Mouse (Mus musculus): ENCODE measurements at regions not wholly inside any gene's neighbourhood (a gene's known extent, or its start where the extent isn't known, plus 50 kb on each side); places are given as distances from the start of the nearest gene placed in this dataset.

DNA sequence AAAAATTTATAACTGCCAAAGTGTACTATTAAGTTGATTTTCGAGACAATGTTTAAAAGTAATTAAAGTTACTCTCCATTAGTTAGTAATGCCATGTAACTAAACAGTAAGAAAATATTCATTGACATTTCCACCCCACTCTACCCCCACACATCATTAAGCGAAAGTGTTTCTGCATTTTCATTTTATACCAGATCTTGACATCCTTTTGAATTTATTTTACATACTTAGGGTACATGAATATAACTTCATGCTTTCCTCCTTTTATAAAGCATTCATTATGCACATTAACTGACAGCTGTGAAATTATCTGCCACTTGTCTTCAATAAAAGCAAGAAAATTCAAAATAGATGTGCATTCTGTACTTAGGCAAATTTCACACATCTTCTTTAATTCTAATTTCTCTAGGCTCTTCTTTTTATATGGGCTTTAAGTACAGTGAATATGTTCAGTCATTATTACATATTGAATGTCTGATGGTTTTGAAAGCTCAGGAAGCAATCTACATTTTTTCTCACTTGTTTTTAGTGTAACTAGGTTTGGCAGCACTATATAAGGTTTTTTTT, 526.5 kb downstream of the Epha5 start:
- no peak for DNase-seq (ENCODE audit: extremely low spot score in 1 of 2, low spot score in 1 of 2)

GRCm38 (mm10) chr5:83872052-83872451, 517.1 kb upstream of the Tecrl start:
- no peak for DNase-seq (ENCODE audit: extremely low spot score in 1 of 2, low spot score in 1 of 2)

DNA sequence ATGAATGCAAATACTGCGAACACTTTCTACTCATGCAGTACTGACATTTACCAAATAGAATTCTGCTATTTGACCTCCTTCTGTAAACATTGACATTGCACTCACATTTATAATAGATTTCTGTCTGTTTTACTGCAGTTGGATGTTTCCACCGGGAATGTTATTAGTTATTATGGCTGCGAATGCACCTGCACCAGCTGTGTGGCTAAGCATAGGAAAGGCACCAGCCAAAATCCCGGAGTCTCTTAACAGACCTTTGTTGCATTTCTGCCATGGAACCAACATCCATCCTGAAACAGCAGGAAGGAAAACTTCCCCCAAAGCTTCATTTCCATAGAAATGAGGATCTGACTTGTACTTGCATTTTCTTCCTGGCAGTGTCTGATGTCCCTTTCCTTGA, 513.4 kb upstream of the Tecrl start:
- DNase-seq (ENCODE audit: extremely low spot score in 1 of 2, low spot score in 1 of 2): no peak

GRCm38 (mm10) chr5:83861674-83862073, 506.7 kb upstream of the Tecrl start:
- no peak for DNase-seq (ENCODE audit: extremely low spot score in 1 of 2, low spot score in 1 of 2)

- no peak for DNase-seq (ENCODE audit: extremely low spot score in 1 of 2, low spot score in 1 of 2)
Measured at GRCm38 (mm10) chr5:83852022-83852421, 497.0 kb upstream of the Tecrl start.

- DNase-seq (ENCODE audit: extremely low spot score in 1 of 2, low spot score in 1 of 2): no peak
Measured at GRCm38 (mm10) chr5:83826561-83826960, 471.6 kb upstream of the Tecrl start.

- DNase-seq (ENCODE audit: extremely low spot score in 1 of 2, low spot score in 1 of 2): no peak
Measured at GRCm38 (mm10) chr5:83824838-83825466, 470.0 kb upstream of the Tecrl start.

DNA sequence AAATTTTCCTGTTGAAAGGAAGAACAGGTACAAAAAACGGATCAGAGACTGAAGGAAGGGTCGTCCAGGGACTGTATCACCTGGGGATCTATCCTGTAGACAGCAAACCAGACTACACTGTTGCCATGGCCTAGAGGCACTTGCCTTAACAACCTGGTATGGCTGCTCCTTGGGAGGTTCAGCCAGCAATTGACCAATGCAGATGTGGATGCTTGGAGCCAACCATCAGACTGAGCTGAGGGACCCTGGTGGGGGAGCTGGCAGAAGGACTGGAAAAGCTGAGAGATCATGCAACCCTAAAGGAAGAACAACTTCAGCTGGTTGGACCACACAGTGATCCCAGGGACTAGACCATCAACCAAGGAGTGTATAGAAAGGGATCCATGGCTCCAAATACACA, 456.3 kb upstream of the Tecrl start:
- DNase-seq (ENCODE audit: extremely low spot score in 1 of 2, low spot score in 1 of 2): no peak

GRCm38 (mm10) chr5:83800028-83800427, 445.0 kb upstream of the Tecrl start:
- no peak for DNase-seq (ENCODE audit: extremely low spot score in 1 of 2, low spot score in 1 of 2)

- DNase-seq (ENCODE audit: extremely low spot score in 1 of 2, low spot score in 1 of 2): no peak
Measured at GRCm38 (mm10) chr5:83780419-83780818, 425.4 kb upstream of the Tecrl start.

- DNase-seq (ENCODE audit: extremely low spot score in 1 of 2, low spot score in 1 of 2): peak in 1 of 2 experiments; percentile 22
Measured at GRCm38 (mm10) chr5:83778310-83778972, 423.4 kb upstream of the Tecrl start.

- DNase-seq (ENCODE audit: extremely low spot score in 1 of 2, low spot score in 1 of 2): no peak
Measured at GRCm38 (mm10) chr5:83741913-83742312, 386.9 kb upstream of the Tecrl start.

DNA sequence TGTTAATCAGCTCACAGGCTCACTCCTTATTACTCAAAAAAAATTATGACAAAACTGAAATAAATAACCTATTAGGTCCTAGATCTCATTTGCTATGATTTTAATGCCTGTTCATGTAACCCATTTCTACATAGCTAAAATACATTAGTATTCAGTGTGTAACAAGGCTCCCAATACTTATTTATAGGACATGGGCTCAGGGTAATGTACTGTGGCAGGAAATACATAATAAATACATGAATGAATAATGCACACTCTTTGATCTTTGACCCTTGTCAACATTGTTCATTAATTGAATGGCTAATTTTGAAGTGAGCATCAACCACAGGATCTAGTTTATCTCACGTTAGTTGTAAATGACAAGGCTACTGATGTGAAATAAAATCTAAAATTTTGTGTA, 340.4 kb upstream of the Tecrl start:
- DNase-seq (ENCODE audit: extremely low spot score in 1 of 2, low spot score in 1 of 2): no peak

- no peak for DNase-seq (ENCODE audit: extremely low spot score in 1 of 2, low spot score in 1 of 2)
Measured at GRCm38 (mm10) chr5:83692286-83692685, 337.3 kb upstream of the Tecrl start.

DNA sequence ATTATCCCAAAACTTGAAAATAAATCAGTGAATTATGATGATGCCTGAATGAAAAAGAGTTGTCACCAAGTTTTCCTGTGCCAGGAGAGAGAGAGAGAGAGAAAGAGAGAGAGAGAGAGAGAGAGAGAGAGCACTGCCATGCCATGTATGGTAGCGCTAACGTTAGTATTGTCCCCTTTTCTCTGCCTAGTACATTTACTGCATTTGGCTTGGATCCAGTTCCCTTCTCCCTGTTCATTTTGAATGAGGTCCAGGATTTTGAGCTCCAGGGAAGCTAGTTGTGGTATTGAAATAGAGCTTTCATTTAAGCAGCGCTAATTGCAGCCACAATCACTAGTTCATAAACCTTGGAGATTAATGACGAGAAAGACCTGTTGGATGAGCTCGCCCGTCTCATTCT, 323.4 kb upstream of the Tecrl start:
- DNase-seq (ENCODE audit: extremely low spot score in 1 of 2, low spot score in 1 of 2): no peak

- DNase-seq (ENCODE audit: extremely low spot score in 1 of 2, low spot score in 1 of 2): no peak
Measured at GRCm38 (mm10) chr5:83659091-83659490, 304.1 kb upstream of the Tecrl start.

DNA sequence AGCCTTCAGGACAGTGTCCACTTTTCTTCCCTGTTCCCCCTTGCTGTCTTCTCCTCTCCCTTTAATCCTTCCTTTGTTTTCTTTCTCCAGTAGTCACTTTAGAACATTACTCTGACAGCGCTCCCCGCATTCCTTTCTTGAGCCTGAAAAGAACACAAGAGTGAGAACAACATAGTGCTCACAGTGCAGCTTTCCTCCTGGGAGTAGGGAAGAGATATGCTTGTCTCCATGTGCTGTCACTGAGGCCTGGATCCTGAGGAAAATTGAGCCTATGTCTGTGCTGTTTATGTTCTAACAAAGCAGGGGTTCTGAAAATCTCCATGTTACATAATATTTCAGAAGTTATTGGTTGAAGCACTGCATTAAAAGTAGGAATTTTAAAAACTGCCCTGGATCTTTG, 296.3 kb upstream of the Tecrl start:
- DNase-seq (ENCODE audit: extremely low spot score in 1 of 2, low spot score in 1 of 2): no peak

- no peak for DNase-seq (ENCODE audit: extremely low spot score in 1 of 2, low spot score in 1 of 2)
Measured at GRCm38 (mm10) chr5:83622612-83623374, 267.8 kb upstream of the Tecrl start.

GRCm38 (mm10) chr5:83610777-83611176, 255.8 kb upstream of the Tecrl start:
- no peak for DNase-seq (ENCODE audit: extremely low spot score in 1 of 2, low spot score in 1 of 2)

DNA sequence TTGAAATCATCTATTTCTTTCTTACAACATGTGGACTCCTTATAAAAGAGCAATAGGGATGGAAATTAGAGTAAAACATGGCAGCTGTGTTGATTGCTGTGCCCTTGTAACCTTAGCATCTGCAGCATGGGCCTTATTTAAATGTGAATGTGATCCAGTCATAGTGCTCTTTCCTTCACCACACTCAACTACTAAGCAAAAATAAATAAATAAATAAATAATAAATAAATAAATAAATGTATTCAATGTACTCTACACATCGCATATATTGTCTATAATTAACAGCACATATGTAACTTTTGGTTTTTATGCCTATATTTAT, 238.3 kb upstream of the Tecrl start:
- DNase-seq (ENCODE audit: extremely low spot score in 1 of 2, low spot score in 1 of 2): no peak

DNA sequence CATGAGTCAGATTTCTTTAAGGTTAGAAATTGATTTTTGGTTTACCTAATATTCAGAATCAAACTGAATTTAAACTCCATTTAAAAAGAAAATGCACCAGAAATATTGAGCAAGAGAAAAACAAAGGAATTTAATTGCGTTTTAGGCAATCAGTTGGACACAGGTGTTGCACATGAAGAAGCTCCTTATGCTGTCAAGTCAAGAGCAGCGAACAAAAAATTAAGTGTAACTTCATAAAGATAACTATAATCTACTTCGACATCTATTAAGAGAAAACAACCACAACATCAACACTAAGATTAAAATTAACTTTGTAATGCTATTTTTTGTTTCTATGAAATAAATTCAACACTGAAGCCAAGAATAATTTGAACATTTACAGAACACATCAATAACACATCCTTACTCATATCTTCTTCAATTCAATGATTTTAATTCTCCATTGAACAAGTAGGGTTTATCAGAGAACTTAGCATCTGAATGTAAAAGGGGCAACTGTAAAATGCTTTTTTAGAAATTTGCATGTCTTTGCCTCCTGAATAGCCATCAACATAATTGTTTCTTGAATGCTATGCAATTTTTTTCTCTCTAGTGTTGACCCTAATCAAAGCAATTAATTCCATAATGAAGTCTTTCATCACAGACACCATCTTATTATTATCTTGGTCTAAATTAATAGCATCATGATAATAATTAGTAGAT, 237.7 kb upstream of the Tecrl start:
- no peak for DNase-seq (ENCODE audit: extremely low spot score in 1 of 2, low spot score in 1 of 2)
